Comparison of ENCODE assay signal across 20 mouse cellular contexts in genomic region chr2:59747757-59748156, GRCm38 (mm10).
"Had no signal": no experiment of that assay in that cellular context is flagged by ENCODE, and none has a peak within 500 bp of the region (broad histone marks: within the 10 kb centered on the region; RNA-seq: fewer than 3 reads in every experiment).

No protein-coding gene starts in this region.

- H3K4me2 ChIP-seq: lung, embryonic 14.5 days; midbrain, embryonic 12.5 days; neural tube, embryonic 13.5 days; stomach, embryonic 15.5 days had no signal

- H3K9ac ChIP-seq: liver, embryonic 14.5 days; lung, embryonic 14.5 days; midbrain, embryonic 12.5 days; neural tube, embryonic 13.5 days; stomach, embryonic 15.5 days had no signal

- H3K27me3 ChIP-seq: midbrain, embryonic 12.5 days; neural tube, embryonic 13.5 days; stomach, embryonic 15.5 days had no signal

- H3K4me1 ChIP-seq: midbrain, embryonic 12.5 days; neural tube, embryonic 13.5 days had no signal

- H3K4me3 ChIP-seq: midbrain, embryonic 10.5 days; midbrain, embryonic 12.5 days; myocyte; neural tube, embryonic 13.5 days; stomach, embryonic 15.5 days had no signal

- H3K36me3 ChIP-seq: midbrain, embryonic 10.5 days; midbrain, embryonic 12.5 days; neural tube, embryonic 13.5 days; stomach, embryonic 15.5 days had no signal

- ATAC-seq: midbrain, embryonic 16.5 days had no signal

- DNase-seq: lung, adult 18-20 months; lung, embryonic 14.5 days; lung, postnatal 10 days; lung, postnatal 4 days; midbrain, embryonic 14.5 days; retina, postnatal 1 day; right cerebral cortex, adult 18-20 months; right cerebral cortex, postnatal 25 days; right cerebral cortex, postnatal 4 days; thymus, adult 2 months; thymus, postnatal 25 days; thymus, postnatal 4 days had no signal

- H3K9me3 ChIP-seq: midbrain, embryonic 10.5 days; midbrain, embryonic 12.5 days; neural tube, embryonic 13.5 days; stomach, embryonic 15.5 days had no signal

- H3K27ac ChIP-seq: liver, embryonic 14.5 days; midbrain, embryonic 10.5 days; midbrain, embryonic 12.5 days; neural tube, embryonic 13.5 days; stomach, embryonic 15.5 days; stomach, postnatal 0 days had no signal
